Mouse (Mus musculus) heart, embryonic 11.5 days (tissue): ENCODE data around the gene BC025920. TPM values are rescaled to one million over a fixed set of nuclear protein-coding genes. Genes with fewer than 3 reads are reported as not detected.

Source experiments
- ATAC-seq: fragments of 200-750 bp; cut with Nextera tagmentation; replicated peaks from 2 replicates; pipeline ENCODE4 v1.8.0; 2017; ENCODE audit warnings: moderate library complexity; ENCODE audit not compliant: insufficient number of reproducible peaks, low FRiP score, low TSS enrichment
- H3K27ac ChIP-seq: fragments of 300-500 bp; sonication (generic); 2 replicates; pipeline ENCODE4 v1.5.1; 2014; ENCODE audit warnings: mild to moderate bottlenecking, low read depth, low read length
- H3K27me3 ChIP-seq: fragments of 300-500 bp; sonication (generic); 2 replicates; pipeline ENCODE4 v1.6.1; 2014; ENCODE audit warnings: mild to moderate bottlenecking, low read length, mixed read lengths; ENCODE audit not compliant: control insufficient read depth, insufficient read depth
- H3K36me3 ChIP-seq: fragments of 300-500 bp; sonication (generic); 2 replicates; pipeline ENCODE4 v1.6.1; 2014; ENCODE audit warnings: mild to moderate bottlenecking, low read length, moderate library complexity, mixed read lengths; ENCODE audit not compliant: control insufficient read depth, insufficient read depth
- H3K4me1 ChIP-seq: fragments of 300-500 bp; sonication (generic); 2 replicates; pipeline ENCODE4 v1.6.1; 2014; ENCODE audit warnings: low read length; ENCODE audit not compliant: control insufficient read depth, insufficient read depth
- H3K4me2 ChIP-seq: fragments of 300-500 bp; sonication (generic); 2 replicates; pipeline ENCODE4 v1.6.1; 2014; ENCODE audit warnings: mild to moderate bottlenecking, moderate library complexity
- H3K4me3 ChIP-seq: fragments of 300-500 bp; sonication (generic); 2 replicates; pipeline ENCODE4 v1.5.1; 2014; ENCODE audit warnings: low read depth, low read length
- H3K9ac ChIP-seq: fragments of 300-500 bp; sonication (generic); 2 replicates; pipeline ENCODE4 v1.6.1; 2014; ENCODE audit warnings: mild to moderate bottlenecking, low read depth, low read length, moderate library complexity
- H3K9me3 ChIP-seq: fragments of 300-500 bp; sonication (generic); replicated peaks from 2 replicates; pipeline ENCODE4 v1.6.1; 2016; ENCODE audit warnings: low read length; ENCODE audit not compliant: control insufficient read depth
- WGBS: fragments of 180-500 bp; shearing (Covaris S2); extraction: QIAGEN DNeasy Blood & Tissue Kit; methylation state at CpG from one replicate; pipeline ENCODE4 v1.1.7; 2014; ENCODE audit not compliant: insufficient replicate concordance; 5-methylcytosine and 5-hydroxymethylcytosine counted together
- polyA plus RNA-seq: library from polyadenylated mRNA; unstranded; fragments of >200 nt; fragmentation: Nextera tagmentation; extraction: Ambion mirVana; gene quantifications from 2 replicates; pipeline ENCODE4 v1.2.1, GENCODE M21; 2014

BC025920 gene
- polyA plus RNA-seq, 1 experiment from 2014 or later, result 0.63 TPM

GRCm38 (mm10) chr10:81580441-81581070 lies 25.5 kb upstream of the BC025920 start:
- peaks cover 9% of the 10 kb centered on the region; the same call in 1 of the 2 replicates for H3K27me3 ChIP-seq
- H3K9me3 ChIP-seq, result no peaks in the 10 kb centered on the region
- no peak overlapping the region for H3K4me3 ChIP-seq
- no peak overlapping the region for H3K27ac ChIP-seq
- H3K4me1 ChIP-seq, result peaks cover 10% of the 10 kb centered on the region
- no peak overlapping the region for H3K9ac ChIP-seq
- no peak for ATAC-seq
- 51% methylated on average over 25 of the region's 25 CpGs for WGBS
- peaks cover 8% of the 10 kb centered on the region; the same call in 1 of the 2 replicates for H3K36me3 ChIP-seq
- peak overlapping the region; percentile 31 for H3K4me2 ChIP-seq

- Histone ChIP-seq H3K27me3 (peaks cover 18% of the 10 kb centered on the region), H3K27ac (no peak overlapping the region), H3K36me3 (peaks cover 14% of the 10 kb centered on the region), H3K4me2 (no peak overlapping the region), H3K9me3 (no peaks in the 10 kb centered on the region), H3K4me3 (no peak overlapping the region), H3K4me1 (peaks cover 5% of the 10 kb centered on the region; the same call in 1 of the 2 replicates), H3K9ac (no peak overlapping the region)
- WGBS, result 51% methylated on average over 6 of the region's 6 CpGs
- ATAC-seq, result no peak
Observed at GRCm38 (mm10) chr10:81583347-81583746, 22.7 kb upstream of the BC025920 start.

GRCm38 (mm10) chr10:81588739-81589138 lies 17.3 kb upstream of the BC025920 start:
- H3K4me2 ChIP-seq, result no peak overlapping the region
- 57% methylated on average over 7 of the region's 7 CpGs for WGBS
- H3K36me3 ChIP-seq, result peaks cover 15% of the 10 kb centered on the region
- H3K4me3 ChIP-seq, result no peak overlapping the region
- H3K9ac ChIP-seq, result no peak overlapping the region
- no peaks in the 10 kb centered on the region for H3K4me1 ChIP-seq
- H3K9me3 ChIP-seq, result no peaks in the 10 kb centered on the region
- no peak for ATAC-seq
- H3K27me3 ChIP-seq, result peaks cover 28% of the 10 kb centered on the region
- H3K27ac ChIP-seq, result no peak overlapping the region

- 56% methylated on average over 9 of the region's 9 CpGs for WGBS
- Histone ChIP-seq H3K4me3 (no peak overlapping the region), H3K4me2 (no peak overlapping the region), H3K9ac (no peak overlapping the region), H3K4me1 (peaks cover 16% of the 10 kb centered on the region), H3K27me3 (peaks cover 34% of the 10 kb centered on the region), H3K9me3 (no peaks in the 10 kb centered on the region), H3K36me3 (peaks cover 9% of the 10 kb centered on the region), H3K27ac (no peak overlapping the region)
- no peak for ATAC-seq
Observed at GRCm38 (mm10) chr10:81591846-81592245, 14.2 kb upstream of the BC025920 start.

GRCm38 (mm10) chr10:81592631-81593030 lies 13.4 kb upstream of the BC025920 start:
- no peak for ATAC-seq
- H3K4me1 ChIP-seq, result peaks cover 23% of the 10 kb centered on the region
- 73% methylated on average over 7 of the region's 7 CpGs for WGBS
- no peak overlapping the region for H3K27ac ChIP-seq
- peaks cover 27% of the 10 kb centered on the region for H3K27me3 ChIP-seq
- H3K9ac ChIP-seq, result no peak overlapping the region
- no peak overlapping the region for H3K4me3 ChIP-seq
- peaks cover 7% of the 10 kb centered on the region for H3K36me3 ChIP-seq
- no peak overlapping the region for H3K4me2 ChIP-seq
- no peaks in the 10 kb centered on the region for H3K9me3 ChIP-seq

DNA sequence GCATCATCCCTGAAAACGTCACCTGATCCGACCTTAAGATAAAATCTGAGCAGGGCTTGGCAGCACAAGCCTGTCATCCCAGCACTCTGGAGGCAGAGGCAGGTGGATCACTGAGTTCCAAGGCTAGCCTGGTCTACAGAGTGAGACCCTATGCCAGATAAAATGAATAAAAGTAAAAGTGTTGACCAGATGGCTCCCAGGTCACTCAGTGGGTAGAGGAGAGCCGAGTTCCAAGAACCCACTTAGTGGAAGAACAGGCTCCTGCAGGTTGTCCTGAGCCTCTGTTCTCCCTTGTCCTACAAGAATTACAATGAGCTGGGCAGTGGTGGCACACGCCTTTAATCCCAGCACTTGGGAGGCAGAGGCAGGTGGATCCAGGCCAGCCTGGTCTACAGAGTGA lies 12.8 kb upstream of the BC025920 start:
- Histone ChIP-seq H3K4me1 (peaks cover 26% of the 10 kb centered on the region), H3K4me3 (no peak overlapping the region), H3K9ac (no peak overlapping the region), H3K9me3 (no peaks in the 10 kb centered on the region), H3K4me2 (no peak overlapping the region), H3K27ac (no peak overlapping the region), H3K36me3 (0 out of 2 replicates have a peak, but pooled peaks cover 3% of the 10 kb centered on the region), H3K27me3 (peaks cover 24% of the 10 kb centered on the region)
- 52% methylated on average over 4 of the region's 4 CpGs for WGBS
- ATAC-seq, result no peak

- Histone ChIP-seq H3K4me2 (no peak overlapping the region), H3K9ac (no peak overlapping the region), H3K27ac (no peak overlapping the region), H3K27me3 (peaks cover 24% of the 10 kb centered on the region), H3K36me3 (0 out of 2 replicates have a peak, but pooled peaks cover 3% of the 10 kb centered on the region), H3K4me3 (no peak overlapping the region), H3K9me3 (no peaks in the 10 kb centered on the region), H3K4me1 (peaks cover 26% of the 10 kb centered on the region)
- WGBS, result 61% methylated on average over 18 of the region's 18 CpGs
- no peak for ATAC-seq
Observed at GRCm38 (mm10) chr10:81593935-81594334, 12.1 kb upstream of the BC025920 start.

DNA sequence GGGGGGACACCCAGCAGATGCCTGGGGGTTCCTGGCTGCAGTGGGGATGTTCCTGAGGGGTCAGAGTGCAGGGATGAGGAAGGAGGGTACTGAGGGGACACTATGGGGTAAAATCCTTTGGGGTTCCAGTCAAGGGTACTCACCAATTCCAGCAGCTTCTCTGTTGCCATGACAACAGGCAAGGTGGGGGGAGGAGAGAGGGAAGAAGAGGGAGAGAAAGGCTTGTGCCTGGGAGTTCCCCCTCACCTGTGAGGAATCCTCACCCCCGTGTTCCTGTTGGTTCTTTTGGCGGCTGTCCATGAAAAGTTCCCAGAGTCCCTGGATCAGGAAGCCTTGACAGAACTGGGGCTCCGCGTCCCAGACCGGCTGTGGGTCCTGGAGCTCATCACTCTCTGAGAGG lies 10.5 kb upstream of the BC025920 start:
- Histone ChIP-seq H3K27ac (no peak overlapping the region), H3K4me1 (peaks cover 32% of the 10 kb centered on the region), H3K27me3 (peaks cover 24% of the 10 kb centered on the region), H3K9ac (no peak overlapping the region), H3K4me3 (no peak overlapping the region), H3K4me2 (no peak overlapping the region), H3K9me3 (no peaks in the 10 kb centered on the region), H3K36me3 (no peaks in the 10 kb centered on the region)
- no peak for ATAC-seq
- WGBS, result 41% methylated on average over 5 of the region's 5 CpGs

DNA sequence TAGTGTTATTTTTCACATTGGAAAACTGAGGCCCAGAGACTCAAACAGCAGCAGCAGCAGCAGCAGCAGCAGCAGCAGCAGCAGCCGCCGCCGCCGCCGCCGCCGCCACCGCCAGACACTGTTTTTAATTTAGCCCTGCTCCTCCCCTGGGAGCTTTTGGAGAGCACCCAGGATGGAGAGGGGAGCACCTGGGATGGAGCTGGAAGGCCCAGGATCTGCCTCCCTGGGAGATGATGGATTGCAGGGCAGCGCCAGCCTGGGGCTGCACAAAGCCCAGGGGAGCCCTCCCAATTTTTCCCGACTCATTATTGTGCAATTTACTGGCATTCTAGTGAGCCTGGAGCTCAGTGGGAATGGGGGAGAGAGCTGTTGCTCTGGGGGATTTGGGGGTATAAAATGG lies 9.5 kb upstream of the BC025920 start:
- peak overlapping the region; percentile 67; the same call in 1 of the 2 replicates for H3K9ac ChIP-seq
- H3K27me3 ChIP-seq, result peaks cover 16% of the 10 kb centered on the region
- peak overlapping the region; percentile 69 for H3K4me2 ChIP-seq
- no peaks in the 10 kb centered on the region for H3K36me3 ChIP-seq
- no peaks in the 10 kb centered on the region for H3K9me3 ChIP-seq
- 2% methylated on average over 10 of the region's 10 CpGs for WGBS
- ATAC-seq, result no peak
- H3K27ac ChIP-seq, result peak overlapping the region; percentile 67
- H3K4me3 ChIP-seq, result peak overlapping the region; percentile 25
- peaks cover 38% of the 10 kb centered on the region for H3K4me1 ChIP-seq
